Mouse (Mus musculus): ENCODE data around the gene Prdx3. TPM values are rescaled to one million over a fixed set of nuclear protein-coding genes. Genes with fewer than 3 reads are reported as not detected.

Gene Prdx3
- polyA plus RNA-seq (2015; fragmentation: Nextera tagmentation; extraction: Ambion mirVana): 113 and 119 TPM in 2 replicates

DNA sequence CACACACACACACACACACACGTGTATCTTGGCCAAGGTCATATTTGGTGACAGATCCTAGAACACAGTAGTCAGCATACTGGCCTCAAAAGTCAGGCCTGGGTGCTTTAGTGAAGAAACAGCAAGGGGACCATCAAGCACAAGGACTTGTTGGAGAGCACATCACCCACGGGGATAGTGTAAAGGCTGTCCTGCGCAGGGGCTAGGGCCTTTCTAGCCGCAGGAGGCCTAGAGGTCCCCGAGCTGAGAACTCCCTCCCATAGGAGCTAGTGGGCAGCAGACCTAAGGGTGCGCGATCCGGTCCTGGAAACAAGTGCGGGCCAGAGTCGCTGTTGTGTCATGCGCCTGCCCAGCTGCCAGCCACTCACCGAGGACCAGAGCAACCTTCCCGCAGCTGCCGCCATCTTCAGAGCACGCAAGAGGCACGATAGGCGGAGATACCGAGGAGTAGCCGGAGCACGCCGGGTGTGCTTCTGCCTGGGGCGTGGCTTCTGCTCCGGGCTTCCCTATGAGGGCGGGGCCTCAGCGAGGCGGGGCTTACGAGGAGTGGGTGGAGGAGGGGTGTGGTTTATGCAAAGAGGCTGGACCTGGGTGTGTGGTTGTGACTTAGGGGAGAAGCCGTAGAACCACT, at the start of gene Prdx3:
TSS of gene Prdx3 (minus strand) at position 493 of the 631 bp plus-strand sequence.
- Histone ChIP-seq H3K27ac (ENCODE audit: low read depth, low read length) (peak within 1 kb of the TSS; percentile 80), H3K4me2 (replicated peaks; ENCODE audit: low read depth) (peak within 1 kb of the TSS; percentile 77), H3K36me3 (ENCODE audit: control insufficient read depth, insufficient read depth) (peaks cover 8% of the 10 kb centered on the region), H3K4me1 (replicated peaks; ENCODE audit: control insufficient read depth, insufficient read depth, low read length) (peaks cover 5% of the 10 kb centered on the region; the same call in 1 of the 2 replicates), H3K9me3 (ENCODE audit: control insufficient read depth) (no peaks in the 10 kb centered on the region), H3K4me3 (ENCODE audit: low read depth, low read length) (peak within 1 kb of the TSS; percentile 51), H3K27me3 (replicated peaks; ENCODE audit: control insufficient read depth, insufficient read depth, low read length) (no peaks in the 10 kb centered on the region), H3K9ac (ENCODE audit: low read depth, low read length) (peak within 1 kb of the TSS; percentile 43)
- under 1% methylated on average over 28 of the region's 28 CpGs for WGBS
- ATAC-seq: peak; percentile 99
- TF ChIP-seq CTCF (IDR thresholded peaks at IDR 0.05; ENCODE audit: low read depth): peak; percentile 48

DNA sequence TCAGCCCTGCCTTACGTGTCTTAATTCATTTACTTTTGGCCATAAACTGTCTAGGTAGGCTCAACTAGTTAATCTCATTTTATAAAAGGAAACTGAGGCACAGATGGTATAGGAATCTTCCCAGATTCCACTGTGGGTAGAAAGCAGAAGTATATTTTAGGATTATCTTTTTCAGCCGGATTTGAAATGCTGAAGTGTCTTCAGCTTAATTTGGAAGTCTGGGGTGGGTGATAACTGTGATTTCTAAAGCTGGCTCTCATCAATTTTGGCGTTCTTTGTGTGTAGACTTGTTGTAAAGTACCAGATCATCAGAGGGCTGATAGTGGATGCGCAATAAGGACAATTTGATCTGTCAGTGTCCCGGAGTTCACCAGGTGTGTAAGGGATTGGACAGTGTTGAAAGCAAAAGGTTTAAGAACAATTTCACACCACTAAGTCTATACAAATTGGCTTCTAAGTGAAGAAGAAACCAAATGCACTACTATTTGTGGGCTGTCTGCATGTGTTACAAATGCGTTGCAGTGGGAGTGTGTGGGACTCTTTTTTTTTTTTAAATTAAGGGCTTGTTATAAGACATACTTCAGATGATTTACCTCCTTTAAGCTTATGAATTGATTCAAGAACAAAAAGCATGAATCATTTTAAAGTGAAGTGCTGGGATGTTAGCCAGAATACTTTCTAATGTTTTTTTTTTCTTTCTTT, 42.7 kb upstream of the Prdx3 start:
- Histone ChIP-seq H3K9me3 (ENCODE audit: control insufficient read depth) (no peaks in the 10 kb centered on the region), H3K4me3 (ENCODE audit: low read depth, low read length) (no peak overlapping the region), H3K4me2 (replicated peaks; ENCODE audit: low read depth) (no peak overlapping the region), H3K4me1 (replicated peaks; ENCODE audit: control insufficient read depth, insufficient read depth, low read length) (no peaks in the 10 kb centered on the region), H3K27me3 (replicated peaks; ENCODE audit: control insufficient read depth, insufficient read depth, low read length) (no peaks in the 10 kb centered on the region), H3K27ac (ENCODE audit: low read depth, low read length) (no peak overlapping the region), H3K36me3 (ENCODE audit: control insufficient read depth, insufficient read depth) (no peaks in the 10 kb centered on the region), H3K9ac (ENCODE audit: low read depth, low read length) (no peak overlapping the region)
- 87% methylated on average over 6 of the region's 6 CpGs for WGBS
- ATAC-seq: no peak
- TF ChIP-seq CTCF (IDR thresholded peaks at IDR 0.05; ENCODE audit: low read depth): no peak

DNA sequence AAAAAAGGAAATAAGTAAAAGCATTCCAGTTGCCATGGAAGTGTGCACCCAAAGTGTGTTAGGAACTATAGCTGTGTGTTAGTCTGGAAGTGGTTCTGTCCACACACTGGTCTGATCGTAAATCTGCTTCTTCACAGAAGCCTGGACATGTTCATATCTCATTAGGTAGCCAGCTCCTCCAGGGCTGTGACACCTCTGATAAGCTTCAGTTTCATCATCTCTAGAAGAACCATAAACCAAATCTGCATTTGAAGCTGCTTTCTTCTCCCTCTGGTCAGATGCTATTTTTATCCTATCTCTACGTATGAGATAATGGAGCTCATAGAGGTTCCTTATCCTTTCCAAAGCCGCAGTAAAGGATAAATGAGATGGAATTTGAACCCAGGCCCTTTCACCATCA, 41.5 kb upstream of the Prdx3 start:
- 45% methylated on average over 3 of the region's 3 CpGs for WGBS
- ATAC-seq: peak; percentile 65

GRCm38 (mm10) chr19:60915236-60915635, 40.9 kb upstream of the Prdx3 start:
- no peak for TF ChIP-seq CTCF (IDR thresholded peaks at IDR 0.05; ENCODE audit: low read depth)
- 35% methylated on average over 4 of the region's 4 CpGs for WGBS
- no peaks in the 10 kb centered on the region for H3K4me1 ChIP-seq (replicated peaks; ENCODE audit: control insufficient read depth, insufficient read depth, low read length)
- no peaks in the 10 kb centered on the region for H3K9me3 ChIP-seq (ENCODE audit: control insufficient read depth)
- no peak overlapping the region for H3K4me3 ChIP-seq (ENCODE audit: low read depth, low read length)
- no peak overlapping the region for H3K9ac ChIP-seq (ENCODE audit: low read depth, low read length)
- no peaks in the 10 kb centered on the region for H3K36me3 ChIP-seq (ENCODE audit: control insufficient read depth, insufficient read depth)
- no peaks in the 10 kb centered on the region for H3K27me3 ChIP-seq (replicated peaks; ENCODE audit: control insufficient read depth, insufficient read depth, low read length)
- H3K4me2 ChIP-seq (replicated peaks; ENCODE audit: low read depth): no peak overlapping the region
- H3K27ac ChIP-seq (ENCODE audit: low read depth, low read length): no peak overlapping the region
- no peak for ATAC-seq

More for the DNA sequence above, 41.5 kb upstream of the Prdx3 start:
- H3K27ac ChIP-seq (ENCODE audit: low read depth, low read length): no peak overlapping the region
- H3K36me3 ChIP-seq (ENCODE audit: control insufficient read depth, insufficient read depth): no peaks in the 10 kb centered on the region
- H3K9ac ChIP-seq (ENCODE audit: low read depth, low read length): no peak overlapping the region
- H3K4me3 ChIP-seq (ENCODE audit: low read depth, low read length): no peak overlapping the region
- TF ChIP-seq CTCF (IDR thresholded peaks at IDR 0.05; ENCODE audit: low read depth): no peak
- H3K9me3 ChIP-seq (ENCODE audit: control insufficient read depth): no peaks in the 10 kb centered on the region
- no peaks in the 10 kb centered on the region for H3K27me3 ChIP-seq (replicated peaks; ENCODE audit: control insufficient read depth, insufficient read depth, low read length)
- H3K4me2 ChIP-seq (replicated peaks; ENCODE audit: low read depth): no peak overlapping the region
- H3K4me1 ChIP-seq (replicated peaks; ENCODE audit: control insufficient read depth, insufficient read depth, low read length): no peaks in the 10 kb centered on the region

DNA sequence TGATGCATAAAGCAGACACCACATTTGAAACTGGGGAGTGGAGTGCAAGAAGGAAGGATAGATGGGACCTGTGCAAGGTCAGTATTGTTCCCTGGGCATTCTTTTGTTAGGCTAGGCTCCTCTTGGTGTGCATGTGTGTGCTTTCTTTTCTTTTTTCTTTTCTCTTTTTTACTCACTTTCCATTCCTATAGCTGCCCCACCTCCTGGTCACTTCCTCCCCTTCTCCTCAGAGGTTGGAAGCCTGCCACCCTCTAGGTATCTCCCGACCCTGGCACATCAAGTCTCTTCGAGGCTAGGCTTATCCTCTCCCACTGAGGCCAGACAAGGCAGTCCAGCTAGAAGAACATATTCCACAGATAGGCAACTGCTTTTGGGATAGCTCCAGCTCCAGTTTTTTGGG, 37.3 kb upstream of the Prdx3 start:
- no peaks in the 10 kb centered on the region for H3K36me3 ChIP-seq (ENCODE audit: control insufficient read depth, insufficient read depth)
- H3K4me1 ChIP-seq (replicated peaks; ENCODE audit: control insufficient read depth, insufficient read depth, low read length): no peaks in the 10 kb centered on the region
- no peaks in the 10 kb centered on the region for H3K9me3 ChIP-seq (ENCODE audit: control insufficient read depth)
- TF ChIP-seq CTCF (IDR thresholded peaks at IDR 0.05; ENCODE audit: low read depth): no peak
- no peak for ATAC-seq
- no peak overlapping the region for H3K4me3 ChIP-seq (ENCODE audit: low read depth, low read length)
- H3K4me2 ChIP-seq (replicated peaks; ENCODE audit: low read depth): no peak overlapping the region
- no peak overlapping the region for H3K27ac ChIP-seq (ENCODE audit: low read depth, low read length)
- no peak overlapping the region for H3K9ac ChIP-seq (ENCODE audit: low read depth, low read length)
- no peaks in the 10 kb centered on the region for H3K27me3 ChIP-seq (replicated peaks; ENCODE audit: control insufficient read depth, insufficient read depth, low read length)
- 86% methylated on average over 2 of the region's 2 CpGs for WGBS

- Histone ChIP-seq H3K36me3 (ENCODE audit: control insufficient read depth, insufficient read depth) (no peaks in the 10 kb centered on the region), H3K4me1 (replicated peaks; ENCODE audit: control insufficient read depth, insufficient read depth, low read length) (no peaks in the 10 kb centered on the region), H3K9ac (ENCODE audit: low read depth, low read length) (no peak overlapping the region), H3K4me3 (ENCODE audit: low read depth, low read length) (no peak overlapping the region), H3K4me2 (replicated peaks; ENCODE audit: low read depth) (no peak overlapping the region), H3K9me3 (ENCODE audit: control insufficient read depth) (no peaks in the 10 kb centered on the region), H3K27me3 (replicated peaks; ENCODE audit: control insufficient read depth, insufficient read depth, low read length) (no peaks in the 10 kb centered on the region), H3K27ac (ENCODE audit: low read depth, low read length) (no peak overlapping the region)
- ATAC-seq: no peak
- no peak for TF ChIP-seq CTCF (IDR thresholded peaks at IDR 0.05; ENCODE audit: low read depth)
Measured at GRCm38 (mm10) chr19:60910304-60910703, 35.9 kb upstream of the Prdx3 start.
